Mouse (Mus musculus): ENCODE results near the gene Sell.
"Not testable (repeated sequence)": the region's sequence is repeated elsewhere in the genome, so short reads cannot be mapped to it uniquely, and the experiment has no call there.

Sell gene

DNA sequence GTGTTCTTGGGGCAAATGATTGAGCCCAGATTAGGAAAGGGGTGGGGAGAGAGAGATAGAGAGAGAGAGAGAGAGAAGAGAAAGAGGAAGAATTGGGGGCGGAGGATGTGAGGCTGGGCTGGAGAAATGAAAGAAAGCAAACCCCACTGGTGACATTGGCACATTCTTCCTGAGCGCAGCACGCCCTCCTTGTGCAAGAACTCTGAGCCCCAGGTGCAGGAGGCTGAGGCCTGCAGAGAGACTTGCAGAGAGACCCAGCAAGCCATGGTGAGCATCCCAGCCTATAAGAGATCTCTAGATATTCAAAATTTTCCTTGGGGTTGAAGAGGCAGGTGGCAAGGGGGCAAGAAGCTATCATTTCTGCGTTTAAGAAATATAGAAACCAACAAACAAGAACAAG lies at the start of gene Sell:
Gene Sell, plus strand, starts transcription at position 58 of the 400 bp plus-strand sequence.
- no peak for DNase-seq (ENCODE audit: inconsistent age in 2 of 2, low spot score in 1 of 2)

DNA sequence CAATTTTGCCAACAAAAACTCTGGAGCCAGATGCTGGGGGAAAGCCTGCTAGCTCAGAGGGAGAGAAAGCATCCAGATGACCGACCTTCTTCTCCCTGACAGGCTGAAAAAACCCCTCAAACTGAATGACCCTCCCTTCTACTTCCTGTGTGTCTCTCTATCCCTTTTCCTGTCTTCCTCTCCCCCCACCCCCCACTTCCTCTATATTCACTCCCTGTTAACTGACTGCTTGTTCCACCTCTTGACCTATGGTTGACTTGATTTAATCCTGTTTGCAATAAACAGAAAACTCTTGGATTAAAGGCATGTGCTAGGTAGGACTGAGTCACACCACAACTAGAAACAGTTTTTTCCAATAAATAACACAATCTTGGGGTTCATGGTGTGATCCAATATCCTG lies 47.2 kb upstream of the Sell start:
- no peak for DNase-seq (ENCODE audit: inconsistent age in 2 of 2, low spot score in 1 of 2)

DNA sequence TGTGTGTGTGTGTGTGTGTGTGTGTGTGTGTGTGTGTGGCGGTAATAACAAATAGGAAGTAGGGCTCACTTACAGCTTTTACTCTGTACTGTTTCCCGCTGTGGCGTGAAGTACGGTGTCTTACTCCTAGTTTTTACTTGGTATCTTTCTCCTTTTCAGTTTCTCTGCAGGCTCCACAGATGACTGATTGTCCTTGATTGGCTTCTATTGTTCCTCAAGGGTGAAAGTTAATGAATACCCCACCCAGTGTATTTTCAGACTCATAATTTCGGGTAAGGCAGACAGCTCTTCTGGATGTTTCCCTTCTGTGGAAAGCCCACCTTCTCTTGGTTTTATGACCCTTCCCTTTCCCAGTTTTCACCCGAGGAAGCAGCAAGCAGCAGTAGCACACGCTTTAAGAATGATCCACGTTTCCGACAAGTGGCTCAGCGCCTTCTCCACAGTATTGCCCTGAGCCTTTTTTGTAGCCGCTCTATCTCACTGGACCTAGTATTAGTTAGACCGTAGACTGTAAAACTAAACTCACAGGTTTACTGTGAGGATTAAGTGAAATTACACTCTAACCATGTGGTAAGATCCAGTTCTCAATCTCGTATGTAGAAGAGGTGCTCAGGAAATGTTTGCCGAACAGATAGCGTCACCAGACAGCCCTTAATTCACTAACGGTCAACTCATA lies 43.4 kb upstream of the Sell start:
- no peak for DNase-seq (ENCODE audit: inconsistent age in 2 of 2, low spot score in 1 of 2)

DNA sequence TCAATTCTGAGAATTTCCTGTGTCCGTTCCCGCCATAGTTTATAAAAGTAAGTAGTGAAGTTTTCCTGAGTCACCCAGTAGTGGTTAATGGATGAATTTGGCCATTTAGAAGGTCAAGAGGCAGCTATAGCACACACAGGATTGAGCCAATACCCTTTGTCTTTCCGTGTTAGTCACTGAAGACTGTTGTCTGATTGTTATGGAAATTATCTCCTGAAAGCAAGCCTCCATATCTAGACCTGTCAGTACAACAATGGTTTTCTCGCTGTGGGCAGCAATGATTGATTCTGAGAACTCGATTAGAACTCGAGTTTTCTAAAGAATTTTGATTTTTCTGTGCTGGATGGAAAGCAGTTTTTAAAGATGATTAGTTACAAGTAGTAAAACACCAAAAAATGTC lies 42.0 kb upstream of the Sell start:
- DNase-seq (ENCODE audit: inconsistent age in 2 of 2, low spot score in 1 of 2), result no peak

DNA sequence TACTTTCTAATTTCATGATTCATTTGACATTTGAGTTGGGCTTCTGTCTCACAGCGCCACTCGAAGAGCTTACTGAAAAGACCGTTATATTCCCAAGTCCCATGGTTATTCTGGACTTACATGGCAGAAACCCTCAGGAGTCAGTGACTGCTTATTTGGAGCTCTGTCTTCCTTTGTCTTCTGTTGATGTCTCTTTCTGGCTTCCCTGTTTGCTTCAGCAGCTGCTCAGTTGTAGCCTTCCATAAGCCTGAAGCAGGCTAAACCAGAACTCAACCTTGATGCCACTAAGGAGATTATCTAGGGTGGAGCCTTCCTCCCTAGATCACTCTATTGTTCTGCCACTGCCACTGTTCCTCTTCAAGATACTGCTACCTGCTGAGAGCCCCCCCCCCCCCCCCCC lies 41.0 kb upstream of the Sell start:
- DNase-seq (ENCODE audit: inconsistent age in 2 of 2, low spot score in 1 of 2), result not testable (repeated sequence)

DNA sequence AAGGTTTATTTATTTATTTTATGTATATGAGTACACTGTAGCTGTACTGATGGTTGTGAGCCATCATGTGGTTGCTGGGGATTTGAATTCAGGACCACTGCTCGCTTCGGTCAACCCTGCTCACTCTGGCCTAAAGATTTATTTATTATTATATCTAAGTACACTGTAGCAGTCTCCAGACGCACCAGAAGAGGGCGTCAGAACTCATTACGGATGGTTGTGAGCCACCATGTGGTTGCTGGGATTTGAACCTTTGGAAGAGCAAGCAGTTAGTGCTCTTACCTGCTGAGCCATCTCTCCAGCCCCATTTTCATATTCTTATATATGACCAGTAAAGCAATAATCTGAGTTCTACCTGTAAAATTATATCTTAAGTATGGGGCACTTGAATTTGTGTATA lies 39.7 kb upstream of the Sell start:
- not testable (repeated sequence) for DNase-seq (ENCODE audit: inconsistent age in 2 of 2, low spot score in 1 of 2)

DNA sequence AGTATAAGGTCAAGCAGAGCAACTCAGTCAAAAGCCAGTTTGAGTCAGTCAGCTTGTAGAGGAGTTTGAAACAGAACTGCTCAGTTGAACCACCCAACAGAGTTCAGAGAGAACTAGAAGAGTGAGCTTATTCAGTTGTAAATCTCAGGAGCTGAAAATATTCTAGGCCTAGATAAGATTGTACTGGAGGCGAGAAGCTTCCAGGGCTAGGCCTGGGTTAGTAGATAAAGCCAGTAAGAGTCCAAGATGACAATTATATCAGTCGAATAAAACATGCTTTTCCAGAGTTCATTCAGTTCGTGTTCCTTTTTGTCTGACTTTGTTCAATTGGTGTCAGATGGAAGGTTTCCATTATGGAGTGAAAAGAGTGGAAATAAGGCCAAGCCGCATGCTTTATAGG lies 36.1 kb upstream of the Sell start:
- no peak for DNase-seq (ENCODE audit: inconsistent age in 2 of 2, low spot score in 1 of 2)

DNA sequence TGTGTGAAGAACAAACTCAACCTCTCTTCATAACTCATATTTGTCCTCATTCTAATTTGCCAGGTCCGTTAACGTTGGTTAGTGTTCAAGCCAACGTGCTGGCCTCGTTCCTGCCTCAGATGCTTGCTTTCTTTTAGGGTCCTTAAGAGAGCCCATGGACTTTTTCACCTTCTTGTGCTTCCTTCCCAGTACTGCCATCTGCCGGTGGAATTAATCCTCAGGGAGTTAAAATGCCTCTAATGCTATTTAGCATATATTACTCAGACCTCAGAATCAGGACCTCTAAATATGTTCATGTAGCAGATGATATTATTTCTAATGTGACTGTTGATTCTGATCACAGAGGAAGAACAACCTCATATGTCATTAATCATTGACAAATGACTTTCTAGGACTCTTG lies 34.4 kb upstream of the Sell start:
- peak in 1 of 2 experiments; percentile 46 for DNase-seq (ENCODE audit: inconsistent age in 2 of 2, low spot score in 1 of 2)

DNA sequence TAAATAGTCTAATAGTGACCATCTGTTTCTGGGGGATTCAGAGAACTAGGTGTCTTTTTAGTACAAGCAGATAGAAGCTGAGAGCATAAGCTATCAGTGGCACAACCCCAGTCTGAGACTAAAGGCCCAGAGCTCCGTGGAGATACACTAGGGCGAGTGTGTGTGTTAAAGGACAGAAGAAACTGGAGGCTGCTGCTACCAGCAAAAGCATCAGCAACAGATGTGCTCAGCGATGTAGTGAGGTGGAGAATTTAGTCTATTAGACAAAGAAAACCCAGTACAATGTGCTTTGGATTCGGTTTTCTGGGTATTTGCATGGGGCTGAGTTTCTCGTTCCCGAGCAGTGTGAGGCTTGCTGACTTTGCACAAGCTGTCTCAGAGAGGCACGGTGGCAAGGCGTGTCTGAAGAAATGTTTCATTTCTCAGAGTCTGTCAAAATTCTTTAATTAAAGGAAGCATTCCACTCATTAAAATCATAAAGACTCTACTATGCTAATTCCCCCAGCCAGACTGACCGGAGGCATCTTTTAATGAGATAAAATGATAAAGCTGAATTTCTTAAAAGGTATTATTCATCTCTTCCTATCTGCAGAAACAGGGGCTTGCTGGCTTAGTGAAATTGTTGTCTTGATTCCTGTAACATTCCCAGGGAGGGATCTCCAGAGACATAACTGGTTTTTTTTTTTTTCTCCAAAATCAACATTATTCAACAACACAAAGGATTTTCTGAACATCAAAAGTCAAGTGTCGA lies 21.2 kb upstream of the Sell start:
- no peak for DNase-seq (ENCODE audit: inconsistent age in 2 of 2, low spot score in 1 of 2)

DNA sequence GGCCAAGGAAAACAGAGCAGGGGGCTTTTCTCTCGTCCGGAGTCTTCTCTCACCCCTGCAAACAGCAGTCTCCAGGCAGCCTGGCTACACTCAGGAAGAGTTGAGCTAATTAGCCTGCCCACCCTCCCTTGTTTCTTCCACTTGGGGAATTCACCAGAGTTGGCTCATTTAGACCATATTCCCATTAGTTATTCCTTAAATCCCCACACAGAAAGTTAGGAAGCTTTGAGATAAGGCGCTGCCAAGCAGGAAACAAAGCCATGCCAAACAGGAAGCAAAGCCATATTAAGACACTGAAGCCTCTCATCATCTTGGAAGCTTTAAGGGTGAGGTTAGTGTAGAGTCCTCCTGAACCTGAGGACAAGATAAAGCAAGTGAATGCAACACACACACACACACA lies 18.2 kb upstream of the Sell start:
- peak; percentile 28 to 69 for DNase-seq (ENCODE audit: inconsistent age in 2 of 2, low spot score in 1 of 2)

DNA sequence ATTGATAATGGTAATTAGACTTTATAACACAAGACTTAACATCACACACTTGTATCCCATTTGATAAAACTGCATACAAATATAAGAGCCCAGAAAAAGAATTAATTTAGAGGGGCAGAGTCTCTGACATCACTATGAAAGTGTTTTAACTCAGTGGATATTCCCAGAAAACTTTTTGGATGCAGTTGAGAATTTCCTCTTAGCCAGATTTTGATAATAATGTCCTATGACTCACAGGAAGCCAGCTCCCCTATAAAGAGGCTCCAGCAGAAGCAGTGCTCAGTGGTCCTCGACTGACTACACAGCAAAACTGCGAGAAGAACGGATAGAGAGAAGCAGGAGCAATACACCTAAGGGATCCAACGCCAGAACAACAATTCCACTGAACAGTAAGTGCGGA lies 13.8 kb upstream of the Sell start, which contains the start of gene Sele:
Gene Sele, plus strand, starts transcription at position 301 of the 400 bp plus-strand sequence.
- no peak for DNase-seq (ENCODE audit: inconsistent age in 2 of 2, low spot score in 1 of 2)

DNA sequence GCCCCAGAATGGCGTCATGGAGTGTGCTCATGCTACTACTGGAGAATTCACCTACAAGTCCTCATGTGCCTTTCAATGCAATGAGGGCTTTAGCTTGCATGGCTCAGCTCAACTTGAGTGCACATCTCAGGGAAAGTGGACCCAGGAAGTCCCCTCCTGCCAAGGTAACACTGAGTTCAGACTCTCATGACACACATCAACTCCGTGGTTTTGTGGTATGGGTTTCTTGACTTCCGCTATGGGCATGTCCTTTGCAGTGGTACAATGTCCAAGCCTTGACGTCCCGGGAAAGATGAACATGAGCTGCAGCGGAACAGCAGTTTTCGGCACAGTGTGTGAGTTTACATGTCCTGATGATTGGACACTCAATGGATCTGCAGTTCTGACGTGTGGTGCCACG lies 8.2 kb upstream of the Sell start:
- DNase-seq (ENCODE audit: inconsistent age in 2 of 2, low spot score in 1 of 2), result peak in 1 of 2 experiments; percentile 28

DNA sequence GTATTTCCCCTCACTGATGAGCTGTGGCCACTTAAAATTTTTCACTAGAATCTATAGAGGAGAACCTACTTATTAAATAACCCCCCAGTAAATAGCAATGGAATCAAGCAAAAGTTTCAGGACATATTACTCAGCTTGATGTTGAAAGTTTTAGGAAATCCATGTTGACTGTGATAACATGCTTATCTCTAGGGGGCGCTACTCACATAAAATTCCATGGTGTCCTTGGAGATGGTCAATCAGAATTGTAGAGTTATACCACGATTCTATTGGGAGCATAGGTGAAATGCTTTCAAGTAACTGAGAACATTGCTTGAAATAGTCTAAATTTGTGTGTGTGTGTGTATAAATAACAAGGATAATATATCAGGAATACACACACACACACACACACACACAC lies 7.0 kb upstream of the Sell start:
- peak in 1 of 2 experiments; percentile 60 for DNase-seq (ENCODE audit: inconsistent age in 2 of 2, low spot score in 1 of 2)

DNA sequence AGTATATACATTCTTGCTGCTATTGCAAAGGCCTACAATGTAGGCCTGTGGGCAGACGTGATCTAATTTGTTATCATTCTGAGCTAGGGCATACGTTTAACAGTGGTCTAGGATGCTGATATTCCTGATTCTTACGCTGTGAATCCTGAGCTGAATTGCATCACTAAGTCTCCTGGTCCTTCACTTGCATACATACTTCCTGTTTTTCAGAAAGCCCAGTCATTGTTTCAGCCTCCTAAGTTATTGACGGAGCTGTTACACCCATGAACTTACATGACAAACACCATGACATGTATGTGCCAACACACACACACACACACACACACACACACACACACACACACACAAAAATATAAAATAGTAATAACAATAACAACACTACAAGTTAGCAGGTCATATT lies 1.7 kb upstream of the Sell start:
- DNase-seq (ENCODE audit: inconsistent age in 2 of 2, low spot score in 1 of 2), result no peak

DNA sequence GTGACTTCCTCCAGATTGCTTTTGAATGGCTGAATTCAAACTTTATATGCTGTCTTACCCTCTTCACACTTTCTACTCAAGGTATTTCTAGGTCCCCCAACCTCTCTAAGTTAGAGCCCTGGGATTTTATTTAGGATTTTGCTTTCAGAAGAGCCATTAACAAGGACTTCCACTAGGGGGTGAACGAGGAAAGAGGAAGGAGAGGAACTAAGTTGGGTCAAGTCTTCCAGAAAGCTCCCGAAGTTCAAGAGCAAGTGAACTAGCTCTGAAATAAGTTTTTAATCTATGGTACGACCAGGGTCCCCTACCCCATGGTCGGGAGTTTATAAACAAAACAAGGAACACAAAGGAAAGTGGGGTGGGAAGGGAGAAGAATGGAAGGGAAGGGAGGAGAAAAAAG lies 504 bp upstream of the Sell start:
- DNase-seq (ENCODE audit: inconsistent age in 2 of 2, low spot score in 1 of 2), result peak in 1 of 2 experiments; percentile 73

DNA sequence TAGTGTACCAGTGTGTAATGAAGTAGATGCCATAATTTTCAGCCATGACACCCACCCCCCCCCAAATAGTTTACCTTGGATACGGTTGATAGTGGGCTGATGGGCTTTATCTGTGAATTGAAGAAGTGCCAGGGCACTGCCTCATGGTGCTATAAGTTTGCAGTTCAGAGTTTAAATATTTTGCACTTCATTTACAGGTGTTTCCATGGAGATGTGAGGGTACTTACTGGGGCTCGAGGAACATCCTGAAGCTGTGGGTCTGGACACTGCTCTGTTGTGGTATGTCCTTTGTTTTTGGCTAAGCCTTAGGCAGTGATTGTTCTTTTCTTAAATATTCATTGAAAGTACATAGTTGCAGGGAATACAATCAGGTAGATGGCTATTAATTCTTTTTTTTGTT lies 1.1 kb downstream of the Sell start:
- no peak for DNase-seq (ENCODE audit: inconsistent age in 2 of 2, low spot score in 1 of 2)

DNA sequence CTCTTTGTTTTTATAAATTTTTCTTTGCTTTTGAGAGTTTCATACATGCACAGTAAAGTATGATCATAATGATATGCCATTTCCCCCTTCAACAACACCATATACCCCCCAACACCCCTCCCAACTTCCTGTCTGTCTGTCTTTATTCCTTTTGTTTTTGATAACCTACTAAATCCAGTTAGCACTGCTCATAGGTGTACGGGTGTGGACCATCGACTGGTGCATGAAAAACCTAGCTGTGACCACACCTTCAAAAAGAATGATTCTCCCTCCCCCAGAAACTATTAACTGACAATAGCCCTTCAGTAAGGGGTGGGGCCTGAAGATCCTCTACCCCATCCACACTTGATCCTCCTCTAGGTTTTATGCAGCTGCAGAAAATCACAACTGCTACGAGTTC lies 2.0 kb downstream of the Sell start:
- DNase-seq (ENCODE audit: inconsistent age in 2 of 2, low spot score in 1 of 2), result no peak

DNA sequence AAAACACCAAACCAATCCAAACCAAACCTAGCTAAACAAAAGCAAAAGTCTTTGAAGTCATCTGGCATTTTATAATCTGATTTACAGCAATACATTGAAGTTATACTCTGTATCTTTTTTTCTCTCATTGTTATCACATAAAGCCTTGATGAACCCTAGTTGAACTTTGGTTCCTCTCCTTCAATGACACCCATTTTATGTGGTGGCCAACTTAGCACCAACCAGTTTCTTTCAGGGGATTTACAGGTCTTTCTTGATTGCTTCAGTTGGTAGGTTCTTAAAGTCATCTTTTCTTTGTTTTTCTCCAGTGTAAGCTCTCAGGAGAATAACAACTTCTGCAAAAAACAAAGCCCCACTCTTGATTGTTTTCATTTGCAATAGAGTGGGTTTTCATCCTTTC lies 7.5 kb downstream of the Sell start:
- no peak for DNase-seq (ENCODE audit: inconsistent age in 2 of 2, low spot score in 1 of 2)

DNA sequence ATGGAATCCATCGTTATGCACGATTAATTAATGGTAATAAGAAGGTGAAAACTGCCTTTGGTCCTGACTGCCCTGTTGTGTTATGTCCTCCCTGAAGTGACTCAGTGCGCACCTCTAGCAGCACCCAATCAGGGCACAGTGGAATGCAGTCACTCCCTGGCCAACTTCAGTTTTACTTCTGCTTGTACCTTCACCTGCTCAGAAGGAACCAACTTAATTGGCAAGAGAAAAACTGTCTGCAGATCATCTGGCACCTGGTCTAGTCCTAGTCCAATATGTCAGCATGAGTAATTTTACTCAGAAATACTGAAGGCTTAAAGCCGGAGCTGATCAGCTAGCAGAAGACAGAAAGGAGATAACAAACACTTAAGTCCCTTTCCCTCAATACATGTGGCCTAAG lies 8.7 kb downstream of the Sell start:
- no peak for DNase-seq (ENCODE audit: inconsistent age in 2 of 2, low spot score in 1 of 2)

DNA sequence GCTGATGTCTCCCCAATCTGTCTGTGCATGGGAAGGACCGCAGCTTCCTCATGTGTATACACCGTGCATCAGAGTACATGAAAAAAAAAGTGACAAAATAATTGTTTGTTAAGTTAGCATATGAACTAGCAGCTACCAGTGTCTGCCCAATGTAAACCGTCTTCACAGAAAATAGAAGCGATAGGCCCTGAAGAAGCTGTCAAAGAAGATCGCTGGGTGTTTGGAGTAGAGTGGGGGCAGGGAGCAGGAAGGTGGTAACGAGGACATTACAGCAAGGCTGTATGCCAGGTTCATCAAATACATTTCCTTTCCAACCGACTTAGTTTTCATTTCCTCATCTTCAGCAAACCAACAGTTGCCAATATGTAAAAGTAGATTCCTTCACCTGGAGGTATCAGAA lies 9.3 kb downstream of the Sell start:
- DNase-seq (ENCODE audit: inconsistent age in 2 of 2, low spot score in 1 of 2), result no peak

DNA sequence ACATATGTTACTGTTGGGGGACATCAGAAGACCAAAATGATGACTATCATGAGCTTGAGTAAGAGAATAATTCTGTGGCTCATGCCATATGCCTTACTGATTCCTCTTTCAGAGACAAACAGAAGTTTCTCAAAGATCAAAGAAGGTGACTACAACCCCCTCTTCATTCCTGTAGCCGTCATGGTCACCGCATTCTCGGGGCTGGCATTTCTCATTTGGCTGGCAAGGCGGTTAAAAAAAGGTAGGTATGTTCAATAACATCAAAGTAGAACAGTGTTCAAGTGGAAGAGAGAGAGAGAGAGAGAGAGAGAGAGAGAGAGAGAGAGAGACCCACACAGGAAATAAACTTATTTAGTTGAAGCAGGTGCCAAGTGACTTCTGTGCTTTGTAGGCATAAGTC lies 10.2 kb downstream of the Sell start:
- DNase-seq (ENCODE audit: inconsistent age in 2 of 2, low spot score in 1 of 2), result no peak

DNA sequence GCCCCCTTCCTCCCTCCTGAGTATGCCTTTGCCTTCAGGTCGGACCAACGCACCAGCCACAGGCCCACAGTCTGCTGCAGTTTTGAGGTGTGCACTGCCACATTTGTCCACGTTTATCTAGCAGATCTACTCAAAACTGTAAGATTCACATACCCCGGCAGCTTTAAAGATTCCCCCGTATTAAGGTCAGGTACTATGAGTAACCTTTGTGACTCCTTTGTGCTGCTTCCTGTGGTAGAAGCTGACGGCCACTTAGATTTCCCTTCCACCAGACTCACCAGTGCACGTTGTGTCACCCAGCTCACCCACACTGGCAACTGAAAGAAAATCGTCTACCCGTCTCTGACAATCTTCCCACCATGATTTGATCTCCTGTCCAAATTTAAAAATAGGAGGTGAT lies 11.3 kb downstream of the Sell start:
- DNase-seq (ENCODE audit: inconsistent age in 2 of 2, low spot score in 1 of 2), result no peak

DNA sequence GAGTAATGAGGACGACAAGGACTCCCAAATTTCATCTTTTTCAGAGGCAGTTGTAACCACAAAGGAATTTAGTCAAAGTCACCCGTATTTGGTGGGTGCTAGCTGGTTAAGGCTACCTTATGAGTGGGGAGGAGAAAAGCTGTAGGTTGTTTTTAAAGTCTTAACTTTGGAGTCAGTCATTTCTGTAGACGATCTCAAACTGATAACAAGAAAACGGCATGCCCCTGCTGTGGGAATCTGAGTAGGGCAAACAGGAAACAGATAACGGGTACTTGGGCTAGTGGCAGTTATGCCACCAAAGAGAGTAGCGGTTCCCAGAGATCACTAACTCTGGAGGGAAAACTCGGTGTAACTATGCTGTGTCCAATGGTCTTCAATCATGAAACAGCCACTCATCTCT lies 12.0 kb downstream of the Sell start:
- DNase-seq (ENCODE audit: inconsistent age in 2 of 2, low spot score in 1 of 2), result no peak
